Mouse (Mus musculus): ENCODE data around the gene Hinfp. TPM values are rescaled to one million over a fixed set of nuclear protein-coding genes. Genes with fewer than 3 reads are reported as not detected.

Hinfp gene
- total and polyA plus RNA-seq, 2 experiments from 2014 or later = 14.8 to 38.6 TPM

GRCm38 (mm10) chr9:44287003-44287400, 18.5 kb downstream of the Hinfp start:
- WGBS = 8% methylated on average over 11 of the region's 11 CpGs
- no peaks in the 10 kb centered on the region for H3K27me3 ChIP-seq (ENCODE audit: insufficient read depth, low read length)
- no peak for TF ChIP-seq CTCF (IDR thresholded peaks at IDR 0.05; ENCODE audit: low read depth)
- ATAC-seq (peak; percentile 7; the same call in 1 of the 2 replicates), DNase-seq (ENCODE audit: low spot score) (peak; percentile 12)
- H3K4me3 ChIP-seq (ENCODE audit: low read length) = peak overlapping the region; percentile 89
- H3K9ac ChIP-seq (replicated peaks; ENCODE audit: low read length) = peak overlapping the region; percentile 93
- no peaks in the 10 kb centered on the region for H3K9me3 ChIP-seq (ENCODE audit: low read length)
- no peaks in the 10 kb centered on the region; the same call in 1 of the 2 replicates for H3K36me3 ChIP-seq (ENCODE audit: insufficient read depth, low read length)
- H3K27ac ChIP-seq = peak overlapping the region; percentile 85
- H3K4me2 ChIP-seq (ENCODE audit: low read depth, low read length) = peak overlapping the region; percentile 91
- peaks cover 18% of the 10 kb centered on the region; the same call in 1 of the 2 replicates for H3K4me1 ChIP-seq (ENCODE audit: insufficient read depth, low read length)

GRCm38 (mm10) chr9:44286256-44286850, 19.1 kb downstream of the Hinfp start:
- 9% methylated on average over 6 of the region's 6 CpGs for WGBS
- H3K27ac ChIP-seq = no peak overlapping the region

GRCm38 (mm10) chr9:44283183-44283582, 22.3 kb downstream of the Hinfp start:
- WGBS = 73% methylated on average over 5 of the region's 5 CpGs
- Histone ChIP-seq H3K4me2 (ENCODE audit: low read depth, low read length) (no peak overlapping the region), H3K4me3 (ENCODE audit: low read length) (no peak overlapping the region), H3K9ac (replicated peaks; ENCODE audit: low read length) (no peak overlapping the region), H3K36me3 (ENCODE audit: insufficient read depth, low read length) (peaks cover 31% of the 10 kb centered on the region), H3K27ac (no peak overlapping the region), H3K9me3 (ENCODE audit: low read length) (no peaks in the 10 kb centered on the region), H3K4me1 (ENCODE audit: insufficient read depth, low read length) (peaks cover 9% of the 10 kb centered on the region; the same call in 1 of the 2 replicates), H3K27me3 (ENCODE audit: insufficient read depth, low read length) (no peaks in the 10 kb centered on the region)
- ATAC-seq (no peak), DNase-seq (ENCODE audit: low spot score) (no peak)
- no peak for TF ChIP-seq CTCF (IDR thresholded peaks at IDR 0.05; ENCODE audit: low read depth)

More at GRCm38 (mm10) chr9:44286256-44286850, 19.1 kb downstream of the Hinfp start:
- peak overlapping the region; percentile 89 for H3K4me3 ChIP-seq (ENCODE audit: low read length)
- H3K9ac ChIP-seq (replicated peaks; ENCODE audit: low read length) = peak overlapping the region; percentile 41; the same call in 1 of the 2 replicates
- ATAC-seq (no peak), DNase-seq (ENCODE audit: low spot score) (no peak)
- TF ChIP-seq CTCF (IDR thresholded peaks at IDR 0.05; ENCODE audit: low read depth) = no peak
- H3K36me3 ChIP-seq (ENCODE audit: insufficient read depth, low read length) = peaks cover 5% of the 10 kb centered on the region
- H3K27me3 ChIP-seq (ENCODE audit: insufficient read depth, low read length) = no peaks in the 10 kb centered on the region
- peak overlapping the region; percentile 91 for H3K4me2 ChIP-seq (ENCODE audit: low read depth, low read length)
- H3K9me3 ChIP-seq (ENCODE audit: low read length) = no peaks in the 10 kb centered on the region
- peaks cover 18% of the 10 kb centered on the region; the same call in 1 of the 2 replicates for H3K4me1 ChIP-seq (ENCODE audit: insufficient read depth, low read length)

GRCm38 (mm10) chr9:44269973-44270372, 35.5 kb downstream of the Hinfp start:
- Histone ChIP-seq H3K4me2 (ENCODE audit: low read depth, low read length) (no peak overlapping the region), H3K9ac (replicated peaks; ENCODE audit: low read length) (no peak overlapping the region), H3K9me3 (ENCODE audit: low read length) (no peaks in the 10 kb centered on the region), H3K27me3 (ENCODE audit: insufficient read depth, low read length) (no peaks in the 10 kb centered on the region), H3K4me3 (ENCODE audit: low read length) (no peak overlapping the region), H3K27ac (no peak overlapping the region), H3K4me1 (ENCODE audit: insufficient read depth, low read length) (peaks cover 6% of the 10 kb centered on the region), H3K36me3 (ENCODE audit: insufficient read depth, low read length) (peaks cover 15% of the 10 kb centered on the region; the same call in 1 of the 2 replicates)
- TF ChIP-seq CTCF (IDR thresholded peaks at IDR 0.05; ENCODE audit: low read depth) = no peak
- ATAC-seq (no peak), DNase-seq (ENCODE audit: low spot score) (no peak)
- 78% methylated on average over 4 of the region's 4 CpGs for WGBS

GRCm38 (mm10) chr9:44269077-44269476, 36.4 kb downstream of the Hinfp start:
- Histone ChIP-seq H3K4me2 (ENCODE audit: low read depth, low read length) (no peak overlapping the region), H3K27me3 (ENCODE audit: insufficient read depth, low read length) (no peaks in the 10 kb centered on the region), H3K4me3 (ENCODE audit: low read length) (no peak overlapping the region), H3K36me3 (ENCODE audit: insufficient read depth, low read length) (peaks cover 6% of the 10 kb centered on the region; the same call in 1 of the 2 replicates), H3K9me3 (ENCODE audit: low read length) (no peaks in the 10 kb centered on the region), H3K9ac (replicated peaks; ENCODE audit: low read length) (no peak overlapping the region), H3K27ac (no peak overlapping the region), H3K4me1 (ENCODE audit: insufficient read depth, low read length) (peaks cover 6% of the 10 kb centered on the region)
- TF ChIP-seq CTCF (IDR thresholded peaks at IDR 0.05; ENCODE audit: low read depth) = peak; percentile 63
- ATAC-seq (no peak), DNase-seq (ENCODE audit: low spot score) (no peak)
- WGBS = 89% methylated on average over 3 of the region's 3 CpGs

GRCm38 (mm10) chr9:44268432-44268831, 37.0 kb downstream of the Hinfp start, which contains the start of gene Nlrx1:
Gene Nlrx1 (minus strand): TSS chr9:44268599.
- no peaks in the 10 kb centered on the region for H3K27me3 ChIP-seq (ENCODE audit: insufficient read depth, low read length)
- peak within 1 kb of the TSS; percentile 40 for H3K4me3 ChIP-seq (ENCODE audit: low read length)
- no peaks in the 10 kb centered on the region; the same call in 1 of the 2 replicates for H3K36me3 ChIP-seq (ENCODE audit: insufficient read depth, low read length)
- peak within 1 kb of the TSS; percentile 71 for H3K9ac ChIP-seq (replicated peaks; ENCODE audit: low read length)
- 83% methylated on average over 6 of the region's 6 CpGs for WGBS
- peak within 1 kb of the TSS; percentile 82 for H3K27ac ChIP-seq
- no peak for DNase-seq (ENCODE audit: low spot score)
- H3K4me2 ChIP-seq (ENCODE audit: low read depth, low read length) = peak within 1 kb of the TSS; percentile 57
- no peak for TF ChIP-seq CTCF (IDR thresholded peaks at IDR 0.05; ENCODE audit: low read depth)
- ATAC-seq = no peak
- H3K9me3 ChIP-seq (ENCODE audit: low read length) = no peaks in the 10 kb centered on the region
- H3K4me1 ChIP-seq (ENCODE audit: insufficient read depth, low read length) = peaks cover 6% of the 10 kb centered on the region

GRCm38 (mm10) chr9:44268027-44268360, 37.5 kb downstream of the Hinfp start:
- Histone ChIP-seq H3K27me3 (ENCODE audit: insufficient read depth, low read length) (no peaks in the 10 kb centered on the region), H3K4me2 (ENCODE audit: low read depth, low read length) (peak overlapping the region; percentile 57), H3K9me3 (ENCODE audit: low read length) (no peaks in the 10 kb centered on the region), H3K9ac (replicated peaks; ENCODE audit: low read length) (peak overlapping the region; percentile 71), H3K36me3 (ENCODE audit: insufficient read depth, low read length) (no peaks in the 10 kb centered on the region), H3K4me3 (ENCODE audit: low read length) (peak overlapping the region; percentile 40), H3K4me1 (ENCODE audit: insufficient read depth, low read length) (peaks cover 6% of the 10 kb centered on the region), H3K27ac (peak overlapping the region; percentile 82)
- TF ChIP-seq CTCF (IDR thresholded peaks at IDR 0.05; ENCODE audit: low read depth) = peak; percentile 69
- peak; percentile 86 for DNase-seq (ENCODE audit: low spot score)
- 6% methylated on average over 28 of the region's 28 CpGs for WGBS
- peak; percentile 82 for ATAC-seq
